Mouse (Mus musculus): ENCODE measurements around the gene Tnrc18. TPM values are rescaled to one million over a fixed set of nuclear protein-coding genes. Genes with fewer than 3 reads are reported as not detected.

The Tnrc18 gene
- polyA plus RNA-seq, 1 experiment from 2014 or later = 19.7 TPM

DNA sequence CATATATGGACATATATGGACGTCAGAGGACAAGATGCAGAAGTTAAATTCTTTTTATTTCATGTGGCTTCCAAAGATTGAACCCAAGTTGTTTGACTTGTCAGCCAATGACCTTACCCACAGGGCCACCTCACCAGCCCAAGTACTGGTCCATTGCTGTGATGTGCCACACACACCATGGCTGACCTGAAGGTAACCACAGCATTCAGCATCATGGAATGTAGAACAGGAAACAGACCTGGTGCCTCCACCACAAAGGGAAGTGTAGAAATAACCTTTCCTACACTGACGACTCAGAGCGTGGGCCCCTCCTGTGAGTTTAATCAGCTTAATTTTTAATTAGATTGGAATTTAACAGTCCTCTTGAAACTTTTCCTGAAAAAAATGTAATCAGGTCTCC lies 127.1 kb downstream of the Tnrc18 start:
- Histone ChIP-seq H3K27me3 (replicated peaks; ENCODE audit: control insufficient read depth, insufficient read depth, low read length) (no peaks in the 10 kb centered on the region), H3K9me3 (ENCODE audit: control insufficient read depth, low read length) (no peaks in the 10 kb centered on the region), H3K4me1 (ENCODE audit: control insufficient read depth, insufficient read depth, low read depth, low read length) (peaks cover 7% of the 10 kb centered on the region; the same call in 1 of the 2 replicates), H3K9ac (ENCODE audit: low read depth, low read length) (no peak overlapping the region), H3K4me2 (ENCODE audit: low read length) (no peak overlapping the region), H3K27ac (ENCODE audit: low read depth, low read length) (no peak overlapping the region), H3K4me3 (ENCODE audit: low read length) (no peak overlapping the region), H3K36me3 (ENCODE audit: control insufficient read depth, insufficient read depth, low read length) (no peaks in the 10 kb centered on the region)
- 83% methylated on average over 3 of the region's 3 CpGs for WGBS
- no peak for ATAC-seq

DNA sequence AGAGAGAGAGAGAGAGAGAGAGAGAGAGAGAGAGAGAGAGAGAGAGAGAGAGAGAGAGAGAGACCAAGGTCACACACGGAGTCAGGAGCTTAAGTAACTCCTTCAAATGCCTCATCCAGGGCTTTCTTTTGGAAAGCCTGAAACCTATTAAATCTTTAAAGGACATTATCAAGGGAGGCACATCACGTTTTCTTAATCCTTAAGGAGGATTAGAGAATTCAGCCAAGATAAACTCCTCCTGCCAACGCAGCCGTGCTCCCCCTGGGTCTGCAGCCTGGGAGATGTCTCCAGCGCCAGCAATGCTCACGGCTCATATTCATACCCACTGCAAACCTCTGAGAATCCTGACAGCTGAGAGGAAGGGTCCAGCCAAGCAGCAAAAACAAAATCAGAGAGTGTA lies 128.6 kb downstream of the Tnrc18 start:
- no peak overlapping the region for H3K4me2 ChIP-seq (ENCODE audit: low read length)
- H3K36me3 ChIP-seq (ENCODE audit: control insufficient read depth, insufficient read depth, low read length) = no peaks in the 10 kb centered on the region
- no peak overlapping the region for H3K9ac ChIP-seq (ENCODE audit: low read depth, low read length)
- no peaks in the 10 kb centered on the region for H3K9me3 ChIP-seq (ENCODE audit: control insufficient read depth, low read length)
- H3K4me3 ChIP-seq (ENCODE audit: low read length) = no peak overlapping the region
- peaks cover 7% of the 10 kb centered on the region; the same call in 1 of the 2 replicates for H3K4me1 ChIP-seq (ENCODE audit: control insufficient read depth, insufficient read depth, low read depth, low read length)
- 38% methylated on average over 6 of the region's 6 CpGs for WGBS
- no peaks in the 10 kb centered on the region for H3K27me3 ChIP-seq (replicated peaks; ENCODE audit: control insufficient read depth, insufficient read depth, low read length)
- no peak overlapping the region for H3K27ac ChIP-seq (ENCODE audit: low read depth, low read length)
- no peak for ATAC-seq

DNA sequence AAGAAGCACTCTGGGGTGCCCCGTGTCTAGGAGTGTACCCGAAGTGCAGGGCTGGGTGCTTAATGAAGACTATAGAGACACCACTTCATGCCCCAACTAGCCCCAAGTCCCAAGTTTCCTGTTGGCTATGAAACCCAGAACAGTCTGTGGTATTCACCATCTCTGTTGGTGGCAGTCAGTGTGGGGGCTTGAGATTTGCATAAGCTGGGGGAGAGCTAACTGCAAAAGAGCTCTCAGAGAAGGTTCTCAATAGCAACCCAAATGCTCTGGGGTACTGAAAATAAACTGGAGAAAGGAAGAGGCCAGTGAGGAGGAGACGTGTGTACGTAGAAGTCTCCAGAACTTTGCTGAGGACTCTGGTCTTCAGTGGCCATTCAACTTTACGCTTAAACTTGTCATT lies 134.9 kb downstream of the Tnrc18 start:
- ATAC-seq = no peak
- H3K27me3 ChIP-seq (replicated peaks; ENCODE audit: control insufficient read depth, insufficient read depth, low read length) = no peaks in the 10 kb centered on the region
- H3K4me2 ChIP-seq (ENCODE audit: low read length) = no peak overlapping the region
- H3K27ac ChIP-seq (ENCODE audit: low read depth, low read length) = no peak overlapping the region
- H3K4me1 ChIP-seq (ENCODE audit: control insufficient read depth, insufficient read depth, low read depth, low read length) = no peaks in the 10 kb centered on the region
- H3K36me3 ChIP-seq (ENCODE audit: control insufficient read depth, insufficient read depth, low read length) = no peaks in the 10 kb centered on the region
- no peak overlapping the region for H3K4me3 ChIP-seq (ENCODE audit: low read length)
- no peaks in the 10 kb centered on the region for H3K9me3 ChIP-seq (ENCODE audit: control insufficient read depth, low read length)
- no peak overlapping the region for H3K9ac ChIP-seq (ENCODE audit: low read depth, low read length)
- 87% methylated on average over 5 of the region's 5 CpGs for WGBS

DNA sequence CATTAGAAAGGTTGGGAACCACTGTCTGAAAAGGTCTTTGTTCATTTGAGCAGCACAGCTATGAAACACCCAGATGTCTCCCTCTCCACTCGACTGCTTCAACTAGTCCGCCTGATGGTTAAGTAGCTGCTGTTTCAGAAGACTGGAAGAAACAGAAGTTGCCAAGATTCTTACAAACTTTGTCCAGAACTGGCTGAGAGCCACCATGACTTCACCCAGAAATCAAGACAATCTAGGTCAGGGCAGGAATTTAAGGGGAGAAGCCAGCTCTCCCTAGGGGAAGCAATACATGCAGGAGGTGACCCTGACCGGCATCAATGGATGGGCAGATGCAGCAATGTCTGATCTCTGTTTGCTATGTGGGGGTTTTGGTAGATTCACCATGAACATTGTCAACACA lies 135.6 kb downstream of the Tnrc18 start:
- H3K9me3 ChIP-seq (ENCODE audit: control insufficient read depth, low read length) = no peaks in the 10 kb centered on the region
- no peak overlapping the region for H3K27ac ChIP-seq (ENCODE audit: low read depth, low read length)
- no peak for ATAC-seq
- no peaks in the 10 kb centered on the region for H3K36me3 ChIP-seq (ENCODE audit: control insufficient read depth, insufficient read depth, low read length)
- H3K4me3 ChIP-seq (ENCODE audit: low read length) = no peak overlapping the region
- no peak overlapping the region for H3K9ac ChIP-seq (ENCODE audit: low read depth, low read length)
- 84% methylated on average over 3 of the region's 3 CpGs for WGBS
- H3K27me3 ChIP-seq (replicated peaks; ENCODE audit: control insufficient read depth, insufficient read depth, low read length) = no peaks in the 10 kb centered on the region
- no peak overlapping the region for H3K4me2 ChIP-seq (ENCODE audit: low read length)
- no peaks in the 10 kb centered on the region for H3K4me1 ChIP-seq (ENCODE audit: control insufficient read depth, insufficient read depth, low read depth, low read length)

DNA sequence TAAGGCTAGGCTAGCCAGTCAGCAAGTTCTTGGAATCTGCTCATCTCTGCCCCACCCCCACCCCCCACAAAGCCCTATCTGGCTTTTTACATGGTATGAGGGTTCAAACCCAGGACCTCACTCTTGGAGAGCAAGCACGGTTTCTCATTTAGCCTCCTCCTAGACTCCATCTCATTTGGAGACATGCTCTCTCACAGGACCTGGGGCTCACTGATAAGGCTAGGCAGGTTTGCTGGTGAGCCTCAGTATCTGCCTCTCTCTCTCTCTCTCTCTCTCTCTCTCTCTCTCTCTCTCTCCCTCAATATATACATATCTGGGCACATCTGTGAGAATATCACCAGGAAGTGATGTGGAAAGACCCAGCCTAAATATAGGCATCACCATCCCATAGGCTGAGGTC lies 138.4 kb downstream of the Tnrc18 start:
- Histone ChIP-seq H3K27me3 (replicated peaks; ENCODE audit: control insufficient read depth, insufficient read depth, low read length) (no peaks in the 10 kb centered on the region), H3K9me3 (ENCODE audit: control insufficient read depth, low read length) (no peaks in the 10 kb centered on the region), H3K4me2 (ENCODE audit: low read length) (no peak overlapping the region), H3K4me1 (ENCODE audit: control insufficient read depth, insufficient read depth, low read depth, low read length) (no peaks in the 10 kb centered on the region), H3K4me3 (ENCODE audit: low read length) (no peak overlapping the region), H3K9ac (ENCODE audit: low read depth, low read length) (no peak overlapping the region), H3K36me3 (ENCODE audit: control insufficient read depth, insufficient read depth, low read length) (no peaks in the 10 kb centered on the region), H3K27ac (ENCODE audit: low read depth, low read length) (no peak overlapping the region)
- ATAC-seq = no peak
- WGBS = 90% methylated on average over 1 of the region's 1 CpGs

DNA sequence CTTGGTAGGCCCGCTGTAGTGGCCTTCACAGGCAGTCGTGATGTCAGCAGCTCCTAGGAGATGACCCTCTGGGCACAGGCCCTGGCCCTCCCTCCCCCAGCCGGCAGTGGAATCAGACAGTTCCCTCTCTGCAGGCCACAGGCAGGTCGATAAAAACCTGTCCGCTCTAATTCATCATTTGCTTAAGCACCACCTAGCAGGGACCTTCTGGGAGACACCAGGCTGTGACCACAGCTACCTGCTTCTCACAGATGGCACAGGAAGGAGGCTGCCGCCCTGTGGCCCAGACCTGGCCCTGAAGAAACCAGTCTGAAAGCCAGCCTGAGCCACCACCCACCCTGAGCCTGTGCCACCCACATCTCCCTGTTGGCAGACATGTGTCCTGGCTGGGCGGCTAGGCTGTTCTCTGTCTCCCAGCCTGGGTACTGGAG lies 139.3 kb downstream of the Tnrc18 start:
- ATAC-seq = peak; percentile 37; the same call in 1 of the 2 replicates
- H3K4me3 ChIP-seq (ENCODE audit: low read length) = no peak overlapping the region
- WGBS = 50% methylated on average over 7 of the region's 7 CpGs
- no peaks in the 10 kb centered on the region for H3K36me3 ChIP-seq (ENCODE audit: control insufficient read depth, insufficient read depth, low read length)
- H3K4me1 ChIP-seq (ENCODE audit: control insufficient read depth, insufficient read depth, low read depth, low read length) = no peaks in the 10 kb centered on the region
- H3K27me3 ChIP-seq (replicated peaks; ENCODE audit: control insufficient read depth, insufficient read depth, low read length) = no peaks in the 10 kb centered on the region
- no peaks in the 10 kb centered on the region for H3K9me3 ChIP-seq (ENCODE audit: control insufficient read depth, low read length)
- H3K9ac ChIP-seq (ENCODE audit: low read depth, low read length) = no peak overlapping the region
- no peak overlapping the region; the same call in 1 of the 2 replicates for H3K27ac ChIP-seq (ENCODE audit: low read depth, low read length)
- no peak overlapping the region for H3K4me2 ChIP-seq (ENCODE audit: low read length)

Other genes starting within 250 kb of the Tnrc18 start
- gene Mmd2, start 208.9 kb downstream of the Tnrc18 start, polyA plus RNA-seq (2015; fragmentation: Nextera tagmentation; extraction: Ambion mirVana) = 83.8 and 110 TPM in 2 replicates
- 36.8 and 42.0 TPM in 2 replicates for gene Wipi2, start 190.0 kb downstream of the Tnrc18 start, polyA plus RNA-seq (2015; fragmentation: Nextera tagmentation; extraction: Ambion mirVana)
- 87.4 and 98.0 TPM in 2 replicates for gene Slc29a4, start 125.2 kb downstream of the Tnrc18 start, polyA plus RNA-seq (2015; fragmentation: Nextera tagmentation; extraction: Ambion mirVana)
- 29.7 and 32.9 TPM in 2 replicates for gene Fbxl18, start 77.8 kb upstream of the Tnrc18 start, polyA plus RNA-seq (2015; fragmentation: Nextera tagmentation; extraction: Ambion mirVana)
- 11,512 and 13,219 TPM in 2 replicates for gene Actb, start 89.1 kb upstream of the Tnrc18 start, polyA plus RNA-seq (2015; fragmentation: Nextera tagmentation; extraction: Ambion mirVana)
- gene Fscn1, start 142.7 kb upstream of the Tnrc18 start, polyA plus RNA-seq (2015; fragmentation: Nextera tagmentation; extraction: Ambion mirVana) = 478 and 522 TPM in 2 replicates

Data from hindbrain, embryonic 16.5 days (tissue).